Mouse (Mus musculus): ENCODE data around the gene Gbf1. TPM values are rescaled to one million over a fixed set of nuclear protein-coding genes. Genes with fewer than 3 reads are reported as not detected.

Gene Gbf1
- total and polyA plus RNA-seq, 3 experiments: 23.7 to 400 (median 54.1) TPM

- Histone ChIP-seq H3K9me3 (replicated peaks; ENCODE audit: insufficient read depth, low read length) (no peaks in the 10 kb centered on the region), H3K27ac (ENCODE audit: control insufficient read depth, low read depth, low read length) (no peak overlapping the region), H3K27me3 (ENCODE audit: control insufficient read depth in 1 of 2, insufficient read depth in 2 of 2, low read length in 2 of 2) (no peaks in the 10 kb centered on the region), H3K4me1 (ENCODE audit: control insufficient read depth in 1 of 2, insufficient read depth in 2 of 2, low read length in 2 of 2) (no peaks in the 10 kb centered on the region), H3K9ac (ENCODE audit: control insufficient read depth, low read depth, low read length, poor library complexity, severe bottlenecking) (no peak overlapping the region), H3K4me3 (ENCODE audit: control insufficient read depth in 1 of 2, insufficient read depth in 1 of 2, low read depth in 2 of 2, low read length in 2 of 2) (no peak overlapping the region), H3K79me2 (ENCODE audit: control insufficient read depth, insufficient read depth, low read length, poor library complexity) (no peaks in the 10 kb centered on the region), H3K36me3 (ENCODE audit: control insufficient read depth in 1 of 2, insufficient read depth in 2 of 2, low read length in 2 of 2) (peaks cover 0 to 2% of the 10 kb centered on the region in 2 experiments; a peak in 2 of 4 replicates)
- no peak for TF ChIP-seq CTCF (IDR thresholded peaks at IDR 0.05 in 2 of 3, conservative IDR thresholded peaks at IDR 0.05 in 1 of 3; ENCODE audit: control insufficient read depth in 1 of 3, insufficient read depth in 1 of 3, low read depth in 2 of 3, low read length in 3 of 3, poor library complexity in 1 of 3, severe bottlenecking in 1 of 3)
- no peak for DNase-seq (ENCODE audit: low read depth, low spot score)
These were observed 134.6 kb downstream of the Gbf1 start for GRCm38 (mm10) chr19:46286926-46287325.

- Histone ChIP-seq H3K4me1 (ENCODE audit: control insufficient read depth in 1 of 2, insufficient read depth in 2 of 2, low read length in 2 of 2) (no peaks in the 10 kb centered on the region), H3K79me2 (ENCODE audit: control insufficient read depth, insufficient read depth, low read length, poor library complexity) (no peaks in the 10 kb centered on the region), H3K27me3 (ENCODE audit: control insufficient read depth in 1 of 2, insufficient read depth in 2 of 2, low read length in 2 of 2) (no peaks in the 10 kb centered on the region), H3K9ac (ENCODE audit: control insufficient read depth, low read depth, low read length, poor library complexity, severe bottlenecking) (no peak overlapping the region), H3K4me3 (ENCODE audit: control insufficient read depth in 1 of 2, insufficient read depth in 1 of 2, low read depth in 2 of 2, low read length in 2 of 2) (no peak overlapping the region), H3K9me3 (replicated peaks; ENCODE audit: insufficient read depth, low read length) (no peaks in the 10 kb centered on the region), H3K36me3 (ENCODE audit: control insufficient read depth in 1 of 2, insufficient read depth in 2 of 2, low read length in 2 of 2) (no peaks in the 10 kb centered on the region; a peak in 1 of 4 replicates), H3K27ac (ENCODE audit: control insufficient read depth, low read depth, low read length) (no peak overlapping the region)
- TF ChIP-seq ETS1 (IDR thresholded peaks at IDR 0.05; ENCODE audit: low read depth, low read length) (no peak), POLR2AphosphoS5 (IDR thresholded peaks at IDR 0.05; ENCODE audit: borderline replicate concordance, low read depth, low read length) (no peak), MAFK (IDR thresholded peaks at IDR 0.05; ENCODE audit: borderline replicate concordance, low read depth, low read length) (no peak), NRF1 (IDR thresholded peaks at IDR 0.05; ENCODE audit: insufficient read depth, low read depth, low read length, poor library complexity, severe bottlenecking) (no peak), USF1 (IDR thresholded peaks at IDR 0.05; ENCODE audit: low read depth, low read length) (no peak), MAZ (IDR thresholded peaks at IDR 0.05; ENCODE audit: low read depth, low read length) (no peak), TAL1 (IDR thresholded peaks at IDR 0.05; ENCODE audit: low read length) (no peak), HCFC1 (IDR thresholded peaks at IDR 0.05; ENCODE audit: low read depth, low read length) (no peak), TBP (IDR thresholded peaks at IDR 0.05; ENCODE audit: low read depth, low read length) (no peak), UBTF (IDR thresholded peaks at IDR 0.05; ENCODE audit: borderline replicate concordance, insufficient read depth, low read depth, low read length) (no peak)
- no peak for DNase-seq (ENCODE audit: low read depth, low spot score)
These were observed 135.3 kb downstream of the Gbf1 start for GRCm38 (mm10) chr19:46287566-46287965.

GRCm38 (mm10) chr19:46290535-46291105, 138.3 kb downstream of the Gbf1 start:
- Histone ChIP-seq H3K36me3 (ENCODE audit: control insufficient read depth in 1 of 2, insufficient read depth in 2 of 2, low read length in 2 of 2) (peaks cover 0 to 3% of the 10 kb centered on the region in 2 experiments; a peak in 1 of 4 replicates), H3K4me3 (ENCODE audit: control insufficient read depth in 1 of 2, insufficient read depth in 1 of 2, low read depth in 2 of 2, low read length in 2 of 2) (no peak overlapping the region), H3K4me1 (ENCODE audit: control insufficient read depth in 1 of 2, insufficient read depth in 2 of 2, low read length in 2 of 2) (peaks cover 0 to 2% of the 10 kb centered on the region in 2 experiments; a peak in 1 of 4 replicates), H3K79me2 (ENCODE audit: control insufficient read depth, insufficient read depth, low read length, poor library complexity) (no peaks in the 10 kb centered on the region), H3K27ac (ENCODE audit: control insufficient read depth, low read depth, low read length) (no peak overlapping the region), H3K9me3 (replicated peaks; ENCODE audit: insufficient read depth, low read length) (no peaks in the 10 kb centered on the region), H3K9ac (ENCODE audit: control insufficient read depth, low read depth, low read length, poor library complexity, severe bottlenecking) (no peak overlapping the region), H3K27me3 (ENCODE audit: control insufficient read depth in 1 of 2, insufficient read depth in 2 of 2, low read length in 2 of 2) (no peaks in the 10 kb centered on the region)
- no peak for DNase-seq (ENCODE audit: low read depth, low spot score)
- no peak for TF ChIP-seq MXI1 (IDR thresholded peaks at IDR 0.05; ENCODE audit: low read depth, low read length)
- no peak for TF ChIP-seq TAL1 (IDR thresholded peaks at IDR 0.05; ENCODE audit: low read length)
- TF ChIP-seq ETS1 (IDR thresholded peaks at IDR 0.05; ENCODE audit: low read depth, low read length): no peak

Measured in MEL (cell line).